Mouse (Mus musculus) neural tube, embryonic 10.5 days (tissue): Measurements from ENCODE around the gene Pmf1.

ENCODE experiments used
- DNase-seq: peaks from one replicate; pipeline ENCODE4 v3.0.0-alpha.2; 2017; ENCODE audit warnings: low spot score; ENCODE audit errors: extremely low spot score

Pmf1 gene

DNA sequence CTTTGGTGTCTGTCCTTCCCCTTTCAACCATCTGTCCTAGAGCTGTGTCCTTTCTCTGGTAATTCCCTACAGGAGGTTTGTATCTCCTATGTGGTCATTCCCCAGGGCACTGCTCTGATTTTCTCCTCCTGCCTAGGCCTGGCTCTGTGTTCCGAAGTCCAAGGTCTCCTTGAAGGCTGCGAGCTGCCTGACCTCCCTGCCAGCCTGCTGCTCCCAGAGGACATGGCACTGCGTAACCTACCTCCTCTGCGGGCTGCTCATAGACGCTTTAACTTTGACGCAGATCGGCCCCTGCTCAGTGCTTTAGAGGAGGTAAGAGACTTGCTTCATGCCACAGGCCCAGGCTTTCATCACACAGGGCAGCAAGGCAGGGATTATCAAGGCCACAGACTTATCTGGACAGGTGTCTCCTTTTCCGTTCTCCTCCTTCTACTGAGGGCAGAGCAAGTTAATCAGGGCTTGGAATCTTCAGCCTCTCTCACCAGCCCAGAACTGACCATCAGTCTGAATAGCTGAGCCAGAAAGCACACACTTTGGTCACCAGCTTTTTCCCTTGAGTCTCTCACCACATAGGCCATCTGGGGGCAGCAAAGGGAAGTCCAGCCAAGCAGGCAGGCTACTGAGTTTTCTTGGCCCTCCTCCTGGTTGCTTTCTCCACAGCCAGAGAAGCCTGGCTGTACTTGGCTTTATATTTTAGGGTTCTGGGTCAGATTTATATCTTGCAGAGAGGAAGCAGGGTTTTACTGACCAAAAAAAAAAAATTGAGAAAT lies 55.5 kb downstream of the Pmf1 start:
- DNase-seq, result no peak

GRCm38 (mm10) chr3:88352907-88353306 lies 57.2 kb downstream of the Pmf1 start:
- DNase-seq, result no peak

GRCm38 (mm10) chr3:88350732-88351131 lies 59.4 kb downstream of the Pmf1 start:
- DNase-seq, result no peak
